Comparison of ENCODE assay signal across 12 mouse cellular contexts in genomic region chr1:120037021-120037683, GRCm38 (mm10). TPM values are rescaled to one million over a fixed set of nuclear protein-coding genes. Genes with fewer than 3 reads are reported as not detected.
DNase-seq lines count a peak whose midpoint lies in the region; ATAC-seq lines count a peak whose summit lies in the region.
"Had no signal": no experiment of that assay in that cellular context is flagged by ENCODE, and none has a peak within 500 bp of the region (broad histone marks: within the 10 kb centered on the region; RNA-seq: fewer than 3 reads in every experiment).

No protein-coding gene starts in this region.

- no peak overlapping the region for H3K27ac ChIP-seq in forebrain, embryonic 14.5 days (ENCODE audit: low read depth, low read length)
- no peak overlapping the region for H3K27ac ChIP-seq in forebrain, embryonic 12.5 days
- 0 out of 2 replicates have a peak overlapping the region, but pooled peaks have one; percentile 41 for H3K27ac ChIP-seq in liver, embryonic 15.5 days (replicated peaks)
- H3K27ac ChIP-seq in liver, embryonic 12.5 days, result no peak overlapping the region

- no peaks in the 10 kb centered on the region for H3K27me3 ChIP-seq in forebrain, embryonic 14.5 days (replicated peaks; ENCODE audit: control insufficient read depth, insufficient read depth, low read length)
- no peaks in the 10 kb centered on the region for H3K27me3 ChIP-seq in forebrain, embryonic 12.5 days
- no peaks in the 10 kb centered on the region for H3K27me3 ChIP-seq in liver, embryonic 15.5 days
- no peaks in the 10 kb centered on the region for H3K27me3 ChIP-seq in liver, embryonic 12.5 days (replicated peaks)

- no peaks in the 10 kb centered on the region for H3K9me3 ChIP-seq in forebrain, embryonic 14.5 days (replicated peaks; ENCODE audit: control insufficient read depth, low read length)
- no peaks in the 10 kb centered on the region for H3K9me3 ChIP-seq in forebrain, embryonic 12.5 days
- no peaks in the 10 kb centered on the region for H3K9me3 ChIP-seq in liver, embryonic 15.5 days (replicated peaks)
- H3K9me3 ChIP-seq in liver, embryonic 12.5 days (replicated peaks), result no peaks in the 10 kb centered on the region

- DNase-seq in forebrain, embryonic 14.5 days (ENCODE audit: low spot score), result peak; percentile 84
- DNase-seq in brain, embryonic 18.5 days (ENCODE audit: low read depth, low spot score), result peak; percentile 24
- no peak for DNase-seq in left cerebral cortex, adult 11 months (ENCODE audit: low spot score)
- DNase-seq in left cerebral cortex, postnatal 36 days (ENCODE audit: low spot score in 2 of 2), result no peak

- WGBS in forebrain, embryonic 14.5 days, result 70% methylated on average over 9 of the region's 9 CpGs
- WGBS in forebrain, embryonic 12.5 days, result 76% methylated on average over 9 of the region's 9 CpGs
- 57% methylated on average over 9 of the region's 9 CpGs for WGBS in liver, embryonic 15.5 days (ENCODE audit: insufficient replicate concordance)
- 61% methylated on average over 9 of the region's 9 CpGs for WGBS in liver, embryonic 12.5 days (ENCODE audit: insufficient replicate concordance)

- no peak overlapping the region for H3K4me2 ChIP-seq in forebrain, embryonic 14.5 days (ENCODE audit: low read length)
- no peak overlapping the region for H3K4me2 ChIP-seq in forebrain, embryonic 12.5 days
- H3K4me2 ChIP-seq in liver, embryonic 15.5 days, result no peak overlapping the region
- H3K4me2 ChIP-seq in liver, embryonic 12.5 days, result no peak overlapping the region

- H3K9ac ChIP-seq in forebrain, embryonic 14.5 days (ENCODE audit: low read length), result no peak overlapping the region
- H3K9ac ChIP-seq in forebrain, embryonic 12.5 days, result no peak overlapping the region
- H3K9ac ChIP-seq in liver, embryonic 15.5 days, result no peak overlapping the region
- H3K9ac ChIP-seq in liver, embryonic 12.5 days, result no peak overlapping the region

- no peak overlapping the region for H3K4me3 ChIP-seq in forebrain, embryonic 14.5 days (ENCODE audit: low read depth, low read length)
- no peak overlapping the region for H3K4me3 ChIP-seq in forebrain, embryonic 12.5 days (replicated peaks)
- no peak overlapping the region for H3K4me3 ChIP-seq in liver, embryonic 15.5 days (replicated peaks)
- H3K4me3 ChIP-seq in liver, embryonic 12.5 days, result no peak overlapping the region

- intact Hi-C loops in left cerebral cortex, postnatal 36 days (cut with DNase I), result loop anchor here (10.0 kb wide), 1 partner anchor 118 kb away; no protein-coding TSS in a partner anchor

- ATAC-seq in forebrain, embryonic 14.5 days, result peak; percentile 55
- no peak for ATAC-seq in forebrain, embryonic 12.5 days (ENCODE audit: low FRiP score)
- ATAC-seq in liver, embryonic 15.5 days (ENCODE audit: insufficient read depth), result 0 out of 2 replicates have a peak, but pooled peaks have one; percentile 32
- ATAC-seq in liver, embryonic 12.5 days, result no peak
- ATAC-seq in megakaryocyte progenitor cell, adult 5-6 weeks (replicated peaks; ENCODE audit: poor library complexity), result 0 out of 2 replicates have a peak, but pooled peaks have one; percentile 7

- H3K36me3 ChIP-seq in forebrain, embryonic 14.5 days (ENCODE audit: control insufficient read depth, insufficient read depth, low read length), result no peaks in the 10 kb centered on the region
- no peaks in the 10 kb centered on the region for H3K36me3 ChIP-seq in forebrain, embryonic 12.5 days (replicated peaks)
- no peaks in the 10 kb centered on the region for H3K36me3 ChIP-seq in liver, embryonic 15.5 days (replicated peaks)
- H3K36me3 ChIP-seq in liver, embryonic 12.5 days, result no peaks in the 10 kb centered on the region

- H3K4me1 ChIP-seq in forebrain, embryonic 14.5 days (ENCODE audit: control insufficient read depth, insufficient read depth, low read length), result peaks cover 5% of the 10 kb centered on the region; the same call in 1 of the 2 replicates
- H3K4me1 ChIP-seq in forebrain, embryonic 12.5 days, result no peaks in the 10 kb centered on the region
- H3K4me1 ChIP-seq in liver, embryonic 15.5 days (replicated peaks), result peaks cover 5% of the 10 kb centered on the region
- no peaks in the 10 kb centered on the region for H3K4me1 ChIP-seq in liver, embryonic 12.5 days

RNA-seq across cellular contexts. Expression of gene Sctr, which starts 30.5 kb away (rescaled TPM):
- polyA plus RNA-seq in forebrain, embryonic 14.5 days (2014; fragmentation: Nextera tagmentation; extraction: Ambion mirVana), result 0.52 and 0.56 TPM in 2 replicates
- polyA plus RNA-seq in forebrain, embryonic 12.5 days (2016; fragmentation: Nextera tagmentation; extraction: Ambion mirVana), result 0.14 and 0.84 TPM in 2 replicates
- not detected in 2 replicates for polyA plus RNA-seq in liver, embryonic 15.5 days (2015; fragmentation: Nextera tagmentation; extraction: Ambion mirVana)
- polyA plus RNA-seq in liver, embryonic 12.5 days (2016; fragmentation: Nextera tagmentation; extraction: Ambion mirVana), result not detected in 2 replicates
- total RNA-seq in megakaryocyte progenitor cell, adult 5-6 weeks (2015), result not detected in 2 replicates
- total RNA-seq in megakaryocyte progenitor cell, adult 5-6 weeks (2017), result not detected in 2 replicates
- under 1 TPM; 0.35 to 0.43 TPM for total RNA-seq in left cerebral cortex, postnatal 36 days (2021)
- polyA plus RNA-seq: limb, embryonic 11.5 days had no signal

RNA-seq across cellular contexts. Expression of gene Tmem37, which starts 36.7 kb away (rescaled TPM):
- 7.3 and 8.2 TPM in 2 replicates for polyA plus RNA-seq in forebrain, embryonic 14.5 days (2014; fragmentation: Nextera tagmentation; extraction: Ambion mirVana)
- polyA plus RNA-seq in forebrain, embryonic 12.5 days (2016; fragmentation: Nextera tagmentation; extraction: Ambion mirVana), result 5.2 and 5.3 TPM in 2 replicates
- polyA plus RNA-seq in liver, embryonic 15.5 days (2015; fragmentation: Nextera tagmentation; extraction: Ambion mirVana), result 84.6 and 97.7 TPM in 2 replicates
- 37.0 and 37.6 TPM in 2 replicates for polyA plus RNA-seq in liver, embryonic 12.5 days (2016; fragmentation: Nextera tagmentation; extraction: Ambion mirVana)
- 0.12 TPM in 1 of 2 replicates, not detected in the other for total RNA-seq in megakaryocyte progenitor cell, adult 5-6 weeks (2015)
- total RNA-seq in megakaryocyte progenitor cell, adult 5-6 weeks (2017), result 0.46 TPM in 1 of 2 replicates, not detected in the other
- total RNA-seq in left cerebral cortex, postnatal 36 days (2021), result 1 to 10 TPM; 1.1 TPM

RNA-seq across cellular contexts. Expression of gene Cfap221, which starts 40.1 kb away (rescaled TPM):
- 0.15 and 0.48 TPM in 2 replicates for polyA plus RNA-seq in forebrain, embryonic 14.5 days (2014; fragmentation: Nextera tagmentation; extraction: Ambion mirVana)
- polyA plus RNA-seq in forebrain, embryonic 12.5 days (2016; fragmentation: Nextera tagmentation; extraction: Ambion mirVana), result 0.33 TPM in 1 of 2 replicates, not detected in the other
- polyA plus RNA-seq in liver, embryonic 15.5 days (2015; fragmentation: Nextera tagmentation; extraction: Ambion mirVana), result 0.05 and 0.08 TPM in 2 replicates
- not detected in 2 replicates for polyA plus RNA-seq in liver, embryonic 12.5 days (2016; fragmentation: Nextera tagmentation; extraction: Ambion mirVana)
- not detected in 2 replicates for total RNA-seq in megakaryocyte progenitor cell, adult 5-6 weeks (2015)
- not detected in 2 replicates for total RNA-seq in megakaryocyte progenitor cell, adult 5-6 weeks (2017)
- total RNA-seq in left cerebral cortex, postnatal 36 days (2021), result 1 to 10 TPM in 1 of 2 experiments, under 1 TPM in 1; 0.20 to 1.0 TPM
- total RNA-seq: gastrocnemius, postnatal 4 days had no signal
- polyA plus RNA-seq: C2C12; limb, embryonic 11.5 days; spleen, adult 2 months had no signal

Comparison
In these comparisons a context has a peak if more than half of its experiments do, and no peak if none do; other contexts are left out.
1. ATAC-seq: peak in forebrain, embryonic 14.5 days (single experiment), liver, embryonic 15.5 days (single experiment) and megakaryocyte progenitor cell, adult 5-6 weeks (single experiment); none in forebrain, embryonic 12.5 days (single experiment) and liver, embryonic 12.5 days (single experiment).
2. DNase-seq: peak in forebrain, embryonic 14.5 days (single experiment) and brain, embryonic 18.5 days (single experiment); none in left cerebral cortex, adult 11 months (single experiment) and left cerebral cortex, postnatal 36 days (0 of 2).